Mouse (Mus musculus): Measurements from ENCODE around the gene Rflna. TPM values are rescaled to one million over a fixed set of nuclear protein-coding genes. Genes with fewer than 3 reads are reported as not detected.

The Rflna gene
- polyA plus RNA-seq, 1 experiment from 2014 or later = 7.0 TPM

- Histone ChIP-seq H3K27ac (replicated peaks) (no peak overlapping the region), H3K27me3 (no peaks in the 10 kb centered on the region), H3K9ac (no peak overlapping the region), H3K4me3 (no peak overlapping the region), H3K36me3 (no peaks in the 10 kb centered on the region), H3K4me2 (no peak overlapping the region), H3K9me3 (peaks cover 16% of the 10 kb centered on the region), H3K4me1 (replicated peaks) (no peaks in the 10 kb centered on the region)
- no peak for ATAC-seq (ENCODE audit: low read depth)
- 86% methylated on average over 5 of the region's 5 CpGs for WGBS
These were observed 16.8 kb upstream of the Rflna start for GRCm38 (mm10) chr5:124986222-124986621.

DNA sequence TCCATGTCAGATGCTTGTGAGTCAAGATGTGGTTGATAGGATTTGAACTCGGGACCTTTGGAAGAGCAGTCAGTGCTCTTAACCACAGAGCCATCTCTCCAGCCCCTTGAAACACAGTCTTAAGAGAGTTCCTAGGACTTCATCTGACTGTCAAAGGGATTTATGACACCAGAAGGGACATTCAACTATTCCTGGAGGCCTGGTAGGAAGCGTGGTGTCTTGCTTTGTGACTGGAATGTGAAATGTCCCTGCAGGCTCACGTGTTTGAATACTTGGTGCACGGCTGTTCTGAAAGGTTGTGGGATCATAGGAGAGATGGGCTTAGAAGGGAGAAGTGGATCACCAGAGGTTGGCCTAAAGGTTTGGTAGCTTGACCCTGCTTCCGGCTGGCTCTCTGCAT is 16.4 kb upstream of the Rflna start:
- no peak for ATAC-seq (ENCODE audit: low read depth)
- no peak overlapping the region for H3K27ac ChIP-seq (replicated peaks)
- peaks cover 16% of the 10 kb centered on the region for H3K9me3 ChIP-seq
- 72% methylated on average over 5 of the region's 5 CpGs for WGBS
- H3K4me1 ChIP-seq (replicated peaks) = no peaks in the 10 kb centered on the region
- no peaks in the 10 kb centered on the region for H3K36me3 ChIP-seq
- no peak overlapping the region for H3K9ac ChIP-seq
- H3K4me3 ChIP-seq = no peak overlapping the region
- no peaks in the 10 kb centered on the region for H3K27me3 ChIP-seq
- H3K4me2 ChIP-seq = no peak overlapping the region

GRCm38 (mm10) chr5:124989724-124990123 is 13.3 kb upstream of the Rflna start:
- Histone ChIP-seq H3K4me3 (no peak overlapping the region), H3K36me3 (no peaks in the 10 kb centered on the region), H3K9me3 (no peaks in the 10 kb centered on the region), H3K9ac (no peak overlapping the region), H3K4me2 (no peak overlapping the region), H3K27ac (replicated peaks) (no peak overlapping the region), H3K4me1 (replicated peaks) (no peaks in the 10 kb centered on the region), H3K27me3 (no peaks in the 10 kb centered on the region)
- 94% methylated on average over 2 of the region's 2 CpGs for WGBS
- ATAC-seq (ENCODE audit: low read depth) = no peak

DNA sequence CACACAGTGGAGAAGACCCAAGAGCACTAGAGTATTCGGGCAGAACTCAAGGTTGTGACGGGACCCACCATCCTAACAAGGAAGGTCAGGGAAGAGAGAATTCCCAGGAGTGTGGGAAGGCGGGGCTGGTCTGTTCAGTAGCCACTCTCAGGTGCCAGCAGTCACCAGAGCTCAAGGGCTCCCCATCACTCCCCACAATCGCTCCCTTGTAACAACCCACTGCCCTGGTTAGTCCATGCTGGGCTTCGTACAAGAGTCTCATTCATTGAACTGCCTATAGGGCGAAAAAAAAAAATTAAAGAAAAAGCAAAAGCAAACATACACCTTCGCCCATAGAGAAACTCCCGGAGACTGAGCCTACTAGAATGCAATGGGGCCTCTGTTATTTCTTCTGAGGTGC is 10.7 kb upstream of the Rflna start:
- Histone ChIP-seq H3K4me3 (no peak overlapping the region), H3K27ac (replicated peaks) (no peak overlapping the region), H3K4me2 (no peak overlapping the region), H3K36me3 (no peaks in the 10 kb centered on the region), H3K27me3 (no peaks in the 10 kb centered on the region), H3K9ac (no peak overlapping the region), H3K4me1 (replicated peaks) (no peaks in the 10 kb centered on the region), H3K9me3 (no peaks in the 10 kb centered on the region)
- no peak for ATAC-seq (ENCODE audit: low read depth)
- 86% methylated on average over 8 of the region's 8 CpGs for WGBS

DNA sequence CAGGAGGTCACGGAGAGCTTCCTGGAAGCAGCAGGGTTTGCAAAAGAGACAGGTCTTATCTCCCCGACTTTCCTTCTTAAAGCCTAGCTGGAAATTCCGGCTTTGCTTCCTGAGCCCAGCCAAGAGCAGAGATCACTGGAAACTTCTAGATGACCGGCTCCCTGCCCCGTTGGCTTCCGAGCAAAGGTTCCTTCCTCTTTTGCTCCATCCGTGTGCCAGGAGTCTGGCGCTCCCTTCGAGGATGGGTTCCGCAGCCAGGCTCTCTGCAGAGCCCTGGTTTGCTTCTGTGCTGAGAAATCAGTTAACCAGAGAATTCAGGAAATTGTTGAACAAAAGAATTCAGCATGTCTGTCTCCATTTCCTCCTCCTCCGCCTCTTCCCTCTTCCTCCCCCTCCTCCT is 10.1 kb upstream of the Rflna start:
- no peaks in the 10 kb centered on the region for H3K27me3 ChIP-seq
- H3K9me3 ChIP-seq = no peaks in the 10 kb centered on the region
- H3K4me3 ChIP-seq = no peak overlapping the region
- no peak for ATAC-seq (ENCODE audit: low read depth)
- H3K4me1 ChIP-seq (replicated peaks) = no peaks in the 10 kb centered on the region
- WGBS = 73% methylated on average over 11 of the region's 11 CpGs
- no peaks in the 10 kb centered on the region for H3K36me3 ChIP-seq
- H3K27ac ChIP-seq (replicated peaks) = no peak overlapping the region
- H3K4me2 ChIP-seq = no peak overlapping the region
- H3K9ac ChIP-seq = no peak overlapping the region

- H3K27ac ChIP-seq (replicated peaks) = no peak overlapping the region
- H3K4me1 ChIP-seq (replicated peaks) = 0 out of 2 replicates have a peak, but pooled peaks cover 6% of the 10 kb centered on the region
- no peak overlapping the region for H3K9ac ChIP-seq
- H3K9me3 ChIP-seq = no peaks in the 10 kb centered on the region
- no peaks in the 10 kb centered on the region for H3K27me3 ChIP-seq
- no peak for ATAC-seq (ENCODE audit: low read depth)
- H3K4me2 ChIP-seq = no peak overlapping the region
- H3K36me3 ChIP-seq = no peaks in the 10 kb centered on the region
- 65% methylated on average over 6 of the region's 6 CpGs for WGBS
- no peak overlapping the region for H3K4me3 ChIP-seq
These were observed 6.2 kb upstream of the Rflna start for GRCm38 (mm10) chr5:124996816-124997215.

DNA sequence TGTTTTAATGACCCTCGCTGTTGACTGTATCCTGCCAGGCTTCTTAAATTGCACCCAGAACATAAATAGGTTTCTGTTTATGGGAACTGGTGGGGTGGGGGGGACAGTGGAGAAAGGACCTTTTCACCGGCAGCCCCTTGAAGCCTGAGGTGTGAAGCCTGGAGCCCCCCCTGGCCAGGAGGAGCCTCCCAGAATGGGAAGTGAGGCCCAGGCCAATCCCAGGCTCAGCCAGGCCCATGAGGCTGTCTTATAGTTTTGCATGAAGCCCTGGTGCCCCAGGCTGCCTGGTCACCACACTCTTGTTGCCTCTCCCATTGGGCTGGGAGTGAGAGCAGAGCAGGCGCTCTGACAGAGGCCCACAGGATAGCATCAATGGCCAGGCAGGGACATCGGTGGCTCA is 5.1 kb upstream of the Rflna start:
- Histone ChIP-seq H3K4me3 (no peak overlapping the region), H3K27ac (replicated peaks) (no peak overlapping the region), H3K36me3 (no peaks in the 10 kb centered on the region), H3K27me3 (no peaks in the 10 kb centered on the region), H3K4me2 (no peak overlapping the region), H3K4me1 (replicated peaks) (peaks cover 14% of the 10 kb centered on the region), H3K9ac (no peak overlapping the region), H3K9me3 (no peaks in the 10 kb centered on the region)
- ATAC-seq (ENCODE audit: low read depth) = no peak
- 75% methylated on average over 4 of the region's 4 CpGs for WGBS

DNA sequence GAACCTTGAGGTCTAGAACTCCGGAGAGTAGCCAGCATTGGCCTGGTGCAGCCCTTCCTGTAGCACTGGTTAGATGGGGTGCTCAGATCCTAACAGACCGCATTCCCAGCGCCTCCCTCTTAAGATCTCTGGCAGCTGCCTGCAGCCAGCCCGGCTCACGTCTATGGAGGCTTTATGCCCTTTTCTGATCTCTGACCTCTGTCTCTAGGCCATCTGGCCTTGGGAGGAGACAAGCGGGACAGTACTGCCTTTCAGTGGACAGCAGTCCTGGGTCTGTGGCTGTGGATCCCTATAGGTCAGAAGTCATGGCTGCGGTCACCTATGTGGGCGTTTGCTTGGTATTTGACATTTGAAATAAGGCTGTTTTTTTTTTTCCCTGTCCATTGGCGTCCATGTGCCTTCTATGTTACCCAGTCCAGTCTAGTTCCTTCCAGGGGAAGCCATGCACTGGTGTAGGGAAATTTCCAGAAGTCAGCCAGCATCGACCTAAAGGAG is 2.2 kb upstream of the Rflna start:
- H3K4me2 ChIP-seq = no peak overlapping the region
- H3K9me3 ChIP-seq = no peaks in the 10 kb centered on the region
- H3K4me1 ChIP-seq (replicated peaks) = peaks cover 33% of the 10 kb centered on the region
- ATAC-seq (ENCODE audit: low read depth) = no peak
- WGBS = 62% methylated on average over 10 of the region's 10 CpGs
- H3K36me3 ChIP-seq = no peaks in the 10 kb centered on the region
- 0 out of 2 replicates have a peak overlapping the region, but pooled peaks have one; percentile 18 for H3K27ac ChIP-seq (replicated peaks)
- H3K4me3 ChIP-seq = no peak overlapping the region
- no peak overlapping the region; the same call in 1 of the 2 replicates for H3K9ac ChIP-seq
- H3K27me3 ChIP-seq = peaks cover 19% of the 10 kb centered on the region

DNA sequence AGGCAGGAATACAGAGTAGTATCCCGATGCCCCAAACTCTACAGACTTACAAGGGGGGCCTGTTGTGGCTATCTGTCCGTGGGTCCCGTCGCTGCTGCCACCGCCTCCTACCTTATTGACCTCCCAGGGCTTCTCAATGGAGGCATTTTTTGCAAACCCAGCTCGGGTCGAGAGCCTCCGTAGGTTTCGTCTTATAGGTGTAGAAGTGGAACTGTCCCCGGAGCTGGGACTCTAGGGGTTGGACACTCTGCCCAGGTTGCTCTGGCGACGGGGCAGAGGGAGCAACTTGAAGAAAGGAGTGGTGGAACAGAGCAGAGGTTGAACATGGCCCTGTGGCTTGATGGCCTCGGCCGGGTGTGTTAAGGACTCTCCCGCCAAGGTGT is 843 bp downstream of the Rflna start:
- Histone ChIP-seq H3K27me3 (peaks cover 19% of the 10 kb centered on the region), H3K27ac (replicated peaks) (no peak overlapping the region), H3K4me3 (peak overlapping the region; percentile 40), H3K36me3 (peaks cover 5% of the 10 kb centered on the region), H3K9me3 (no peaks in the 10 kb centered on the region), H3K4me2 (peak overlapping the region; percentile 61), H3K4me1 (replicated peaks) (peaks cover 47% of the 10 kb centered on the region), H3K9ac (peak overlapping the region; percentile 64)
- 14% methylated on average over 15 of the region's 15 CpGs for WGBS
- ATAC-seq (ENCODE audit: low read depth) = no peak

- Histone ChIP-seq H3K36me3 (peaks cover 23% of the 10 kb centered on the region), H3K27ac (replicated peaks) (peak overlapping the region; percentile 23; the same call in 1 of the 2 replicates), H3K4me1 (replicated peaks) (peaks cover 41% of the 10 kb centered on the region), H3K4me2 (peak overlapping the region; percentile 9; the same call in 1 of the 2 replicates), H3K27me3 (peaks cover 19% of the 10 kb centered on the region), H3K4me3 (no peak overlapping the region), H3K9me3 (no peaks in the 10 kb centered on the region), H3K9ac (no peak overlapping the region)
- ATAC-seq (ENCODE audit: low read depth) = no peak
- WGBS = 66% methylated on average over 9 of the region's 9 CpGs
These were observed 3.0 kb downstream of the Rflna start for GRCm38 (mm10) chr5:125005871-125006652.

DNA sequence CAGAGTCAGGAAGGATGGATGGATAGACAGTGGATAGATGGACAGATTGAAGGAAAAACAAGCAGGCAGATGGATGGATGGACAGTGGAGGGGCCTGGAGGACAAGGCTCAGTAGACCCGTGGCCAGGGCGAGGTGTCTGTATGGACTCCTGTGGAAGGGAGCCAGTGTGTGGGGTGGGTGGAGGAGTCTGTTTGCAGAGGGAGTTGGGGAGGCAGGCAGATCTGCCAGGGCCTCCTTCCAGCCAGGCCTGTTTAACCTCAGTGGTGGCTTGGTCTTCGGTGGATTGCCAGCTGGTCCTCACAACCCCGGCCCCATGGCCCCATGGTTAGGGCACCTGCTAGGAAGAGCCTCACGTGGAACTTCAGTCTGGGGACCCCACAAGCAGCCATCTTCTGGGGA is 3.9 kb downstream of the Rflna start:
- Histone ChIP-seq H3K27me3 (peaks cover 19% of the 10 kb centered on the region), H3K9ac (no peak overlapping the region), H3K27ac (replicated peaks) (peak overlapping the region; percentile 23; the same call in 1 of the 2 replicates), H3K9me3 (no peaks in the 10 kb centered on the region), H3K4me2 (no peak overlapping the region), H3K4me3 (no peak overlapping the region), H3K4me1 (replicated peaks) (peaks cover 41% of the 10 kb centered on the region), H3K36me3 (peaks cover 31% of the 10 kb centered on the region)
- no peak for ATAC-seq (ENCODE audit: low read depth)
- 92% methylated on average over 5 of the region's 5 CpGs for WGBS

GRCm38 (mm10) chr5:125011166-125011565 is 8.1 kb downstream of the Rflna start:
- peaks cover 10% of the 10 kb centered on the region for H3K4me1 ChIP-seq (replicated peaks)
- H3K9ac ChIP-seq = no peak overlapping the region
- H3K36me3 ChIP-seq = peaks cover 67% of the 10 kb centered on the region
- no peaks in the 10 kb centered on the region for H3K27me3 ChIP-seq
- no peaks in the 10 kb centered on the region for H3K9me3 ChIP-seq
- H3K4me3 ChIP-seq = no peak overlapping the region
- 89% methylated on average over 24 of the region's 24 CpGs for WGBS
- no peak for ATAC-seq (ENCODE audit: low read depth)
- no peak overlapping the region for H3K27ac ChIP-seq (replicated peaks)
- H3K4me2 ChIP-seq = no peak overlapping the region

GRCm38 (mm10) chr5:125011628-125012027 is 8.6 kb downstream of the Rflna start:
- Histone ChIP-seq H3K36me3 (peaks cover 72% of the 10 kb centered on the region), H3K4me2 (no peak overlapping the region), H3K9ac (no peak overlapping the region), H3K27me3 (no peaks in the 10 kb centered on the region), H3K4me3 (no peak overlapping the region), H3K9me3 (no peaks in the 10 kb centered on the region), H3K27ac (replicated peaks) (no peak overlapping the region), H3K4me1 (replicated peaks) (peaks cover 5% of the 10 kb centered on the region)
- 94% methylated on average over 8 of the region's 8 CpGs for WGBS
- ATAC-seq (ENCODE audit: low read depth) = no peak

Data from neural tube, embryonic 13.5 days (tissue).